Mouse (Mus musculus): Measurements from ENCODE around the gene Rad9b. TPM values are rescaled to one million over a fixed set of nuclear protein-coding genes. Genes with fewer than 3 reads are reported as not detected.

Gene Rad9b
- polyA plus RNA-seq, 1 experiment: 10.4 TPM

DNA sequence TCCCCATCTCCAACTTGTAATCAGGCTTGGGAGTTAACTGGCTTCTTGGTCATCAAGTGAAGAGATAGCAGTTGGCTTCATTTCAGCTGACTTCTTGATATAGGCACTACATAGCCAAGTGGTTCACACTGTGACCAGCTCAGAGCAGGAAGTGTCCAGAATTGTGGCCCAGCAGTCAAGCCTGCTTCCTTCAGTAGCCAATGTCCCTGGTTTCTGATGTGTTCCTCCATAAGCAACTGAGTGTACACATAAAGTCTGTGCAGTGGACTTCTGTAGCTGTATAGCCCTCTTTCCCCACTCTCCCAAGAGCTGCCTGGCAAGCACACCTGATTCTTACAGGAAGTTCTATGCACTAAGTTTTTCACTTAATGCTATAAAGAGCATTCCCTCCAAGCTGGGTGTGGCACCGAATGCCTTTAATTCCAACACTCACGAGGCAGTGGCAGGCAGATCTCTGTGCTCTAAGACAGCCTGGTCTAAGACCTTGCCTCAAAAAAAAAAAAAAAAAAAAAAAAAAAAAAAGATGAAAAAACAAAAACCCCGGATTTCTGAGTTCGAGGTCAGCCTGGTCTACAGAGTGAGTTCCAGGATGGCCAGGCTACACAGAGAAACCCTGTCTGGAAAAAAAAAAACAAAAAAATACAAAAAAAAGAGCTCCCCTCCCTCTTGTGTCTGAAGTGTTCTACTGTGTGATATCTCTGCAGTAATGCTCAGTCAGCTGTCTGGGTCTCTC lies 23.2 kb upstream of the Rad9b start:
- Histone ChIP-seq H3K4me1 (ENCODE audit: control insufficient read depth, insufficient read depth, low read length) (no peaks in the 10 kb centered on the region), H3K27ac (ENCODE audit: insufficient read depth, low read length) (no peak overlapping the region), H3K4me3 (ENCODE audit: insufficient read depth, low read length) (no peak overlapping the region)
- no peak for TF ChIP-seq CTCF (IDR thresholded peaks at IDR 0.05; ENCODE audit: extremely low read depth, insufficient read depth, low read length)
- TF ChIP-seq POLR2A (IDR thresholded peaks at IDR 0.05; ENCODE audit: extremely low read depth, insufficient read depth, low read length): no peak

DNA sequence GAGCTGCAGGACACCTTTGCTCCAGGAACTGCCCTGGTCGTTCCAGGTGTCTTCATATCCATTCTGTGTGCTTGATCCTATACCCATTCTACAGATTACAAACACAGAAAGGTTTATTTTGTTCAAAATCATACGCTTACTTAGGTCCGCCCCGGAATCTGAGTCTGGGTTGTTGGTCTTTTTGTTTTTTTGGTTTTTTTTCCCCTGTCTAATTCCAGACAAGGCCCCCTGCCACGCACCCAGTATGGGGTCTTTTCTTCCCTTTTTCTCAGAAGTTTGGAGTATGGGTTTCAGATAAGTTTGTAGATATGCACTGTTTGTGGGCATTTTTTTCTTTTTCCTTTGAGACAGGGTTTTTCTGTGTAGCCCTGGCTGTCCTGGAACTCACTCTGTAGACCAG lies 18.8 kb upstream of the Rad9b start:
- peak overlapping the region; percentile 75 for H3K4me3 ChIP-seq (ENCODE audit: insufficient read depth, low read length)
- H3K4me1 ChIP-seq (ENCODE audit: control insufficient read depth, insufficient read depth, low read length): peaks cover 2% of the 10 kb centered on the region; the same call in 1 of the 2 replicates
- TF ChIP-seq CTCF (IDR thresholded peaks at IDR 0.05; ENCODE audit: extremely low read depth, insufficient read depth, low read length) (no peak), POLR2A (IDR thresholded peaks at IDR 0.05; ENCODE audit: extremely low read depth, insufficient read depth, low read length) (no peak)
- H3K27ac ChIP-seq (ENCODE audit: insufficient read depth, low read length): no peak overlapping the region

DNA sequence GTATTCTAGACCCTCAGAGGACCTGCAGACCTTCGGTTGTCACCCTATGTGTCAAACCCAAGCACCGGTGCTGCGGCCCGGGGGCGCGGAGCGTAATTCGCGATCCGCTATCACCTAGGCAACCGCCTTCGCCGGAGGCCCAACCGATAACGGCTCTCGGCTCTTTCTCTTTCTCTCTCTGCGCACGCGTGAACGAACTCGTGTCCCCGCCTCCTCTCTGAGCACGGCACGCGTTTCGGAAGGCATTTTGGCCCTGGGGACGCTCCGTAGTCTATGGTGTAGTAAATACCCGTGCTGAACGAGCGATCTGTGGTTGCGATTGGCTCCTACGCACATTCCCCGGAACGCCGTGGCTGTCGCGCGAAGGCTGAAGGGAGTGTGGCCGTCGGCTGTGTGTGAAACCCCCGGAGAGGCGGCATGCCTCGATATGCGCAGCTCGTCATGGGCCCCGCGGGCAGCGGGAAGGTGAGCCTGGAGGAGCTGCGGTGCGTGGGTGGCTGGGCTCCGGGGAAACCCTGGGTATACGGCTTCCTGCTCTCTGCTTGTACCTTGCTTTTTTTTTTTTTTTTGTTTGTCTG lies 18.2 kb upstream of the Rad9b start, which contains the start of gene Fam216a:
TSS of gene Fam216a (minus strand) at position 173 of the 578 bp plus-strand sequence.
- H3K4me3 ChIP-seq (ENCODE audit: insufficient read depth, low read length): peak within 1 kb of the TSS; percentile 75
- peak within 1 kb of the TSS; percentile 75; the same call in 1 of the 2 replicates for H3K27ac ChIP-seq (ENCODE audit: insufficient read depth, low read length)
- H3K4me1 ChIP-seq (ENCODE audit: control insufficient read depth, insufficient read depth, low read length): peaks cover 2% of the 10 kb centered on the region; the same call in 1 of the 2 replicates
- TF ChIP-seq POLR2A (IDR thresholded peaks at IDR 0.05; ENCODE audit: extremely low read depth, insufficient read depth, low read length): peak; percentile 87
- no peak for TF ChIP-seq CTCF (IDR thresholded peaks at IDR 0.05; ENCODE audit: extremely low read depth, insufficient read depth, low read length)

- Histone ChIP-seq H3K4me1 (ENCODE audit: control insufficient read depth, insufficient read depth, low read length) (peaks cover 2% of the 10 kb centered on the region; the same call in 1 of the 2 replicates), H3K4me3 (ENCODE audit: insufficient read depth, low read length) (peak within 1 kb of the TSS; percentile 75), H3K27ac (ENCODE audit: insufficient read depth, low read length) (peak within 1 kb of the TSS; percentile 75; the same call in 1 of the 2 replicates)
- TF ChIP-seq CTCF (IDR thresholded peaks at IDR 0.05; ENCODE audit: extremely low read depth, insufficient read depth, low read length) (no peak), POLR2A (IDR thresholded peaks at IDR 0.05; ENCODE audit: extremely low read depth, insufficient read depth, low read length) (no peak)
These were observed 17.7 kb upstream of the Rad9b start, which contains the start of gene Gpn3 for GRCm38 (mm10) chr5:122371591-122372191. Gene Gpn3 (plus strand): TSS chr5:122371876.

DNA sequence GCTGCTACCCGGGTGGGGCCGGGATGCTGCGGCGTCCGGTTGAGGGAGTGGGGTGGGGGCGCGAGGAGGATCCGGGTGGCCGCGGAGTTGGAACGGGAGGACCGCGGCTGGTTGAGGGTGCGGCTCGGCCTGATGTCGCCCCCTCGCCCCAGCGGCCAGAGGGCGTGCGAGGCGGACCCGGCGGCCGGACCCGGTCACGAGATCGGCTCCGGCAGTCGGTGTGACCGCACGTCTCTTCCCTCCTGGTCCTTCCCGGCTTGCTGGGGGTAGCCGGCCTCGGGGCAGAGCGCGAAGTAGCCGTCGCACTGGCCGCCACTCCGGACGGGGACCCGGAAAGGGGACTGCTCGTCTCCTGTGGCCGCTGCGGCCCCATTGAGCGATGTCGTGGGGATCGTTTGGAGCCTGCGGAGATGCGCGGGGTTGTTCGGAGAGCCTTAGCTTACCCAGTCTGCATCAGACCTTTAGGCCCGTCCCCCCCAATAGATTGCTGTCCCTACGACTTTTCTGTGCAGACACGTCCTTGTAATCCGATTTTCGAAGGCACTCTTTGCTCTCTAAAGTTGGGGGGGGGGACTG lies 547 bp upstream of the Rad9b start:
- Histone ChIP-seq H3K4me1 (ENCODE audit: control insufficient read depth, insufficient read depth, low read length) (peaks cover 3% of the 10 kb centered on the region), H3K27ac (ENCODE audit: insufficient read depth, low read length) (peak overlapping the region; percentile 79), H3K4me3 (ENCODE audit: insufficient read depth, low read length) (peak overlapping the region; percentile 91)
- TF ChIP-seq CTCF (IDR thresholded peaks at IDR 0.05; ENCODE audit: extremely low read depth, insufficient read depth, low read length) (no peak), POLR2A (IDR thresholded peaks at IDR 0.05; ENCODE audit: extremely low read depth, insufficient read depth, low read length) (no peak)

DNA sequence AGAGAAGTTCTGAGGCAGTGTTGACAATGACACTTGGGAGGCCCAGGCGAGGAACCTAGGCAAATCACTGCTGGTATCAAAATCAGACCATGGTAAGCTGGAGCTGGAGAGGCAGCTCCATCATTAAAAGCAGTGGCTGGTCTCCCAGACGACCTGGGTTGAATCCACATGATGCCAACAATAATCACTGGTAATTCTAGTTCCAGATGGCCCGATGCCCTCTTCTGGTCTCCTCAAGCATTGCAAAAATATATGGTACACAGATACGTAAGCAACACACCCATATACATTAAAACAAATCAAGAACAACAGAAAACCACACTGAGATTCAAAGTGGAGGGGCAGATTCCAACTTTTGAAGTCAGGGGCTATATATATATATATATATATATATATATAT lies 8.3 kb downstream of the Rad9b start:
- TF ChIP-seq CTCF (IDR thresholded peaks at IDR 0.05; ENCODE audit: extremely low read depth, insufficient read depth, low read length) (no peak), POLR2A (IDR thresholded peaks at IDR 0.05; ENCODE audit: extremely low read depth, insufficient read depth, low read length) (no peak)
- no peak overlapping the region for H3K27ac ChIP-seq (ENCODE audit: insufficient read depth, low read length)

GRCm38 (mm10) chr5:122344260-122344659 lies 9.8 kb downstream of the Rad9b start:
- Histone ChIP-seq H3K4me3 (ENCODE audit: insufficient read depth, low read length) (no peak overlapping the region), H3K4me1 (ENCODE audit: control insufficient read depth, insufficient read depth, low read length) (no peaks in the 10 kb centered on the region), H3K27ac (ENCODE audit: insufficient read depth, low read length) (no peak overlapping the region)
- TF ChIP-seq CTCF (IDR thresholded peaks at IDR 0.05; ENCODE audit: extremely low read depth, insufficient read depth, low read length) (peak; percentile 87), POLR2A (IDR thresholded peaks at IDR 0.05; ENCODE audit: extremely low read depth, insufficient read depth, low read length) (no peak)

More for the DNA sequence above, 8.3 kb downstream of the Rad9b start:
- no peaks in the 10 kb centered on the region for H3K4me1 ChIP-seq (ENCODE audit: control insufficient read depth, insufficient read depth, low read length)
- H3K4me3 ChIP-seq (ENCODE audit: insufficient read depth, low read length): no peak overlapping the region

- TF ChIP-seq CTCF (IDR thresholded peaks at IDR 0.05; ENCODE audit: extremely low read depth, insufficient read depth, low read length) (no peak), POLR2A (IDR thresholded peaks at IDR 0.05; ENCODE audit: extremely low read depth, insufficient read depth, low read length) (no peak)
- Histone ChIP-seq H3K27ac (ENCODE audit: insufficient read depth, low read length) (no peak overlapping the region), H3K4me3 (ENCODE audit: insufficient read depth, low read length) (no peak overlapping the region), H3K4me1 (ENCODE audit: control insufficient read depth, insufficient read depth, low read length) (no peaks in the 10 kb centered on the region)
These were observed 10.3 kb downstream of the Rad9b start for GRCm38 (mm10) chr5:122343768-122344167.

GRCm38 (mm10) chr5:122342874-122343273 lies 11.2 kb downstream of the Rad9b start:
- TF ChIP-seq POLR2A (IDR thresholded peaks at IDR 0.05; ENCODE audit: extremely low read depth, insufficient read depth, low read length) (no peak), CTCF (IDR thresholded peaks at IDR 0.05; ENCODE audit: extremely low read depth, insufficient read depth, low read length) (no peak)
- Histone ChIP-seq H3K27ac (ENCODE audit: insufficient read depth, low read length) (no peak overlapping the region), H3K4me3 (ENCODE audit: insufficient read depth, low read length) (no peak overlapping the region), H3K4me1 (ENCODE audit: control insufficient read depth, insufficient read depth, low read length) (no peaks in the 10 kb centered on the region)
